Mouse (Mus musculus) limb, embryonic 11.5 days (tissue): ENCODE measurements at regions not wholly inside any gene's neighbourhood (a gene's known extent, or its start where the extent isn't known, plus 50 kb on each side); places are given as distances from the start of the nearest gene placed in this dataset.

ENCODE experiments used
- ATAC-seq: fragments of 200-750 bp; cut with Nextera tagmentation; 2 replicates; pipeline ENCODE4 v1.8.0; 2017; ENCODE audit warnings: low read depth; ENCODE audit not compliant: insufficient number of reproducible peaks, low FRiP score, low TSS enrichment
- DNase-seq: peaks from one replicate; pipeline ENCODE4 v3.0.0-alpha.2; 2015; ENCODE audit warnings: low spot score
- H3K27ac ChIP-seq: fragments of 300-500 bp; sonication (generic); replicated peaks from 2 replicates; pipeline ENCODE4 v1.5.1; 2014; ENCODE audit warnings: low read depth, mild to moderate bottlenecking, low read length
- H3K27me3 ChIP-seq: fragments of 300-500 bp; sonication (generic); 2 replicates; pipeline ENCODE4 v1.6.1; 2014; ENCODE audit warnings: mild to moderate bottlenecking, low read length, mixed read lengths; ENCODE audit not compliant: control insufficient read depth, insufficient read depth
- H3K36me3 ChIP-seq: fragments of 300-500 bp; sonication (generic); 2 replicates; pipeline ENCODE4 v1.6.1; 2014; ENCODE audit warnings: mild to moderate bottlenecking, low read length, moderate library complexity, mixed read lengths; ENCODE audit not compliant: control insufficient read depth, insufficient read depth
- H3K4me1 ChIP-seq: fragments of 300-500 bp; sonication (generic); 2 replicates; pipeline ENCODE4 v1.6.1; 2014; ENCODE audit warnings: low read length, mixed read lengths; ENCODE audit not compliant: control insufficient read depth, insufficient read depth
- H3K4me2 ChIP-seq: fragments of 300-500 bp; sonication (generic); 2 replicates; pipeline ENCODE4 v1.6.1; 2014; ENCODE audit warnings: low read depth, mild to moderate bottlenecking, moderate library complexity; ENCODE audit not compliant: severe bottlenecking
- H3K4me3 ChIP-seq: fragments of 300-500 bp; sonication (generic); 2 replicates; pipeline ENCODE4 v1.5.1; 2014; ENCODE audit warnings: low read depth, low read length
- H3K9ac ChIP-seq: fragments of 300-500 bp; sonication (generic); 2 replicates; pipeline ENCODE4 v1.6.1; 2014; ENCODE audit warnings: mild to moderate bottlenecking, low read length
- H3K9me3 ChIP-seq: fragments of 300-500 bp; sonication (generic); 2 replicates; pipeline ENCODE4 v1.6.1; 2016; ENCODE audit warnings: low read length; ENCODE audit not compliant: control insufficient read depth
- WGBS: fragments of 180-500 bp; shearing (Covaris S2); extraction: QIAGEN DNeasy Blood & Tissue Kit; methylation state at CpG from one replicate; pipeline ENCODE4 v1.1.7; 2014; 5-methylcytosine and 5-hydroxymethylcytosine counted together

DNA sequence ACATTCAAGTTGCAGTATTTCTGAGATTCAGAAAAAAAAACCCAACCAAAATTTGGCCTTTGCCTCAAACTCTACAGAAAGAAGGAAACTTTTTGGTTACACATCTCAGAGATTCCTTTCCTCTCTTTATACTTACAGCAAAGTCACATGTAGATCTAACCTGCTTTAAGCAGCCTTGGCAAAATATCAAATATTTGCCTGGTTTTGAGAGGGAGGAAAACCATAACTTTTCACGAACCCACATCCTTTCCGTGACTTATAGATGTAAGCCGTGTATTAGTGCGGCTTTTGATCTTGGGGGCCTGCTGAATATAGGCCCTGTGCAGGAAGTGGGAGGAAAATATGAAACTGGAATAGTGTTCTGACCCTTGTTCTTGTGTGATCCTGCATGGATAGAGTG, 95.6 kb upstream of the Nr2f2 start:
- no peak overlapping the region for H3K27ac ChIP-seq
- H3K9me3 ChIP-seq = no peaks in the 10 kb centered on the region
- H3K4me1 ChIP-seq = no peaks in the 10 kb centered on the region
- no peak for ATAC-seq
- no peaks in the 10 kb centered on the region for H3K27me3 ChIP-seq
- H3K9ac ChIP-seq = no peak overlapping the region
- WGBS = 84% methylated on average over 4 of the region's 4 CpGs
- H3K36me3 ChIP-seq = no peaks in the 10 kb centered on the region
- H3K4me2 ChIP-seq = no peak overlapping the region
- no peak overlapping the region for H3K4me3 ChIP-seq
- no peak for DNase-seq

DNA sequence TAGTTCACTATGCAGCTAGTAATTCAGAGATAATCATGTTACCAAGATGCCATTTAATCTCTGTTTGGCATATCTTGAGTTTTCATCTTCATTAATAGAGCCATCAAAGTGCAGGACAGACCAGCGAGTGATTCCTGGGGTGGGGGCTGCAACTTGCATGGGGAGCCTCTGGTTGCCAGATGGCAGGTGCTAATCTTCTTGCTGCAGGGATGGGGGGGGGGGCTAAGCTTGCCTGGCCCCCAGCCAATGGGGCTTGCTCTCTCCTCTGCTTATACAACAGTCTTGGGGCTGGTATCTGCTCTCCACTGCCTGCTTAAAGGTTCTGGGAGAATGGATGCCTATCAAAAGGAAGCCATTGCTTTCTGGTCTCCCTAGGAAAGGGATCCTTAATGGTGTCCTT, 88.0 kb upstream of the Nr2f2 start:
- Histone ChIP-seq H3K27ac (no peak overlapping the region), H3K4me2 (no peak overlapping the region), H3K9me3 (no peaks in the 10 kb centered on the region), H3K27me3 (no peaks in the 10 kb centered on the region), H3K4me3 (no peak overlapping the region), H3K36me3 (no peaks in the 10 kb centered on the region), H3K4me1 (no peaks in the 10 kb centered on the region), H3K9ac (no peak overlapping the region)
- ATAC-seq (no peak), DNase-seq (no peak)
- WGBS = 58% methylated on average over 1 of the region's 1 CpGs

DNA sequence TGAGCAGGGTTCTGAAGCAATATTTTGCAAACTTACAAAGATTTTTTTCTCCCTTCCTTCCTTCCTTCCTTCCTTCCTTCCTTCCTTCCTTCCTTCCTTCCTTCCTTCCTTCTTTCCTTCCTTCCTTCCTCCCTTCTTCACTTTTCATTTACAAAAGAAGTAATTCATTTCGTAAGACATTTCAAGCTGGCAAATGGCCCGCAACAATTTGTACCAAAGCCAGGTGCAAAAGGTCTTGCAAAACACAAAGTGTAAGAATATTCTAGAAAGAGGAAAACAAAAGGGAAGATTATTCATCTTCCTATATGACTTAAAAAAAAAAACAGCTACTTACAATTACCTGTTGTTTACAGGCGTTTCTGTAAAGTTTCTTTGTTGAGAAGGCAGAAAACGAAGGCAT, 86.3 kb upstream of the Nr2f2 start:
- WGBS = 86% methylated on average over 4 of the region's 4 CpGs
- no peak for DNase-seq
- no peaks in the 10 kb centered on the region for H3K36me3 ChIP-seq
- H3K4me1 ChIP-seq = no peaks in the 10 kb centered on the region
- no peak overlapping the region for H3K4me3 ChIP-seq
- no peaks in the 10 kb centered on the region for H3K27me3 ChIP-seq
- no peaks in the 10 kb centered on the region for H3K9me3 ChIP-seq
- ATAC-seq = no peak
- no peak overlapping the region for H3K27ac ChIP-seq
- H3K9ac ChIP-seq = no peak overlapping the region
- no peak overlapping the region for H3K4me2 ChIP-seq

DNA sequence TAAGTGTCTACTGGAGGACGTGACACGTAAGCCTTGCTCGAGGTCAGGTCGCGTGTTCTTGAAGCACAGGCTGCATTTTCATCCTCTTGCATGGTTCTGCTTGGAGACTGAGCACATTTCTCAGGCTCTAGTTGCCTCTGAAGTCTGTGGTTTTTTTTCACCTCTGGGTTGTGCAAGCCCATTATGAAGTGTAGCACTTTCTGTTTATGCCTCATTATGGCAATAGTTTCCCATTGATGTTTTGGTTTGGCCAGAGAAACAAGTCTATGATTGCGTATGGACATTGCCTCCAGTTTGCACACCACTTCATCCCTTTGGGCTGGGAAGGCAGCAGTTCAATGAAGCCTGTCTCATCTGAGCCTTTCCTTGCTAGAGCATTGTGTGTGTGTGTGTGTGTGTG, 72.4 kb upstream of the Nr2f2 start:
- Histone ChIP-seq H3K27ac (no peak overlapping the region), H3K4me3 (no peak overlapping the region), H3K27me3 (no peaks in the 10 kb centered on the region), H3K9ac (no peak overlapping the region), H3K4me1 (no peaks in the 10 kb centered on the region), H3K36me3 (no peaks in the 10 kb centered on the region), H3K4me2 (no peak overlapping the region), H3K9me3 (no peaks in the 10 kb centered on the region)
- DNase-seq = no peak
- no peak for ATAC-seq
- 96% methylated on average over 6 of the region's 6 CpGs for WGBS

DNA sequence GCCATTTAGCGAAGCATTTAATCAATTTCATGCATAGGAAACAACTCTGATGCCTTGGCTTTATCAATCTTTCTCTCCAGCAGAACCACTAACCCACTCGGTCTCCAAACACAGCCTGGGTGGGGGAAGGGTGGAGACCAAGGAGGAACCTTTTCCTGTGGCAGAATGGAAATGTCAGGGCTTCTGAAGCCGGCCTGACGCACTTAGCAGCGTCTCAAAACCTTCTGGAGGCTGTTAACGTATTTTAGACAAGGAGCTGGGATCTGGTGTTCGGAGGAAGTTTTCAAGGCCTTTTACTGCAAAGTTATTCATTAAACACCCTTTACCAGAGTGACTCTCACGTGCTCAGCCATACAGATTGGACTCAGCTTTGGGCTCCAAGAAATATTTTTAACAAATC, 67.3 kb upstream of the Nr2f2 start:
- Histone ChIP-seq H3K36me3 (no peaks in the 10 kb centered on the region), H3K4me3 (no peak overlapping the region), H3K4me2 (no peak overlapping the region), H3K27me3 (no peaks in the 10 kb centered on the region), H3K9me3 (no peaks in the 10 kb centered on the region), H3K4me1 (0 out of 2 replicates have a peak, but pooled peaks cover 3% of the 10 kb centered on the region), H3K9ac (no peak overlapping the region), H3K27ac (no peak overlapping the region)
- 24% methylated on average over 8 of the region's 8 CpGs for WGBS
- DNase-seq = peak; percentile 48
- no peak for ATAC-seq

DNA sequence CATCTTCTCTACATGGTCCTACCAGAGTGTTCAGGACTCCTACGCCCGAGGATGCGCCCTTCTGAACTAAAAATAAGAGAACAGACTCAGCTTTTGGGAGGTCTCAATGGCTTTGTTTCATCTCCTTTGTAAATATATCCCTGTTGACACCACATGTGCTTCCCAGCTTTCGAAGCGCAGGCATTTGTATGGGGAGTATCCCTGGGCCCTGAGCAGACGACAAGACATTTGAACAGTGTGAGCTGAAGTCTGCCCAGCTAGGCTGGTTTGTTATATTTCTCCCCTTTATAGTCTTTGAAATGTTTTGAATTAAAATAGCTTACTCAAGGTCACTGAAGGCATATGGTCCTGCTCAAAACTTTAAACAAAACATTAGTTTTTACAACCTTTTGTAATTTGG, 66.8 kb upstream of the Nr2f2 start:
- peak; percentile 25 for DNase-seq
- H3K4me3 ChIP-seq = no peak overlapping the region
- H3K4me2 ChIP-seq = no peak overlapping the region
- no peak overlapping the region for H3K27ac ChIP-seq
- 69% methylated on average over 6 of the region's 6 CpGs for WGBS
- H3K27me3 ChIP-seq = no peaks in the 10 kb centered on the region
- H3K9ac ChIP-seq = no peak overlapping the region
- no peaks in the 10 kb centered on the region for H3K9me3 ChIP-seq
- ATAC-seq = no peak
- no peaks in the 10 kb centered on the region for H3K36me3 ChIP-seq
- 0 out of 2 replicates have a peak, but pooled peaks cover 3% of the 10 kb centered on the region for H3K4me1 ChIP-seq

DNA sequence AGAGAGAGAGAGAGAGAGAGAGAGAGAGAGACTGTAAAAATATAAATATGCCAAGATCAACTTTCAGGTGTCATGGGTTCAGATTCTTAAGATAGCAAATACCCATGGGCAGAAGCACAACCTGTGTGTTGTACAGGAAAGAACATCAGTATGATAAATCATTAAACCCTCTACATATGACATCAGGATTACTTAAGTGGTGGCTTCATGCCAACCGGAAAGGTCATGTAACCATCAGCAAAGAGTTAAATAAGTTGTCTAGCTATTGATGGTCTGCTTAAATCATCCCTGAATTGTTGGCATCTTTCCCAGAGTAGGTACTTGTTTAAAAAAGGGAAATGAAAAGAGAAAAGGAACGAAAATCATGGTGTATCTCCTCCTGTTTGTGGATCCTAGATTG, 65.2 kb upstream of the Nr2f2 start:
- 85% methylated on average over 2 of the region's 2 CpGs for WGBS
- no peak for DNase-seq

DNA sequence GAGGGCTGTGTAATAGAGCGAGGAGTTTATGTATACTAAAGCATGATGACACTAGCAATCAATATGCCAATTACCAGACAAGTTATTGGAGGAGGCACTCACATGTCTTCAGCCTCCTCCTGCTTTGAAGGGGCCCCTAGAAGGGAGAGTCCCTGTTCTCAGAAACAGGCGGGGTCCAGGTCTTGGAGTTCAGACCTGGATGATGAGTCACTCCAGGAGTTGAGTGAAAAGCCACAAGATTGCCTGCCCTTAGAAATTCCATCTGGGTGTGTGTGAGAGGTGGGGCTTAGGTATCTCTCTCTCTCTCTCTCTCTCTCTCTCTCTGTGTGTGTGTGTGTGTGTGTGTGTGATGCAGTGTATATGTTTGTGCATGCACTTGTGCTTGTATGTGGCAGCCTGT, 62.8 kb upstream of the Nr2f2 start:
- Histone ChIP-seq H3K9me3 (no peaks in the 10 kb centered on the region), H3K27me3 (no peaks in the 10 kb centered on the region), H3K36me3 (no peaks in the 10 kb centered on the region), H3K27ac (no peak overlapping the region), H3K4me2 (no peak overlapping the region), H3K4me1 (0 out of 2 replicates have a peak, but pooled peaks cover 3% of the 10 kb centered on the region), H3K9ac (no peak overlapping the region), H3K4me3 (no peak overlapping the region)
- WGBS = 37% methylated on average over 2 of the region's 2 CpGs
- DNase-seq (no peak), ATAC-seq (no peak)

More for the DNA sequence above, 65.2 kb upstream of the Nr2f2 start:
- Histone ChIP-seq H3K4me3 (no peak overlapping the region), H3K9ac (no peak overlapping the region), H3K27ac (no peak overlapping the region), H3K27me3 (no peaks in the 10 kb centered on the region), H3K4me1 (0 out of 2 replicates have a peak, but pooled peaks cover 3% of the 10 kb centered on the region), H3K9me3 (no peaks in the 10 kb centered on the region), H3K4me2 (no peak overlapping the region), H3K36me3 (no peaks in the 10 kb centered on the region)
- no peak for ATAC-seq

DNA sequence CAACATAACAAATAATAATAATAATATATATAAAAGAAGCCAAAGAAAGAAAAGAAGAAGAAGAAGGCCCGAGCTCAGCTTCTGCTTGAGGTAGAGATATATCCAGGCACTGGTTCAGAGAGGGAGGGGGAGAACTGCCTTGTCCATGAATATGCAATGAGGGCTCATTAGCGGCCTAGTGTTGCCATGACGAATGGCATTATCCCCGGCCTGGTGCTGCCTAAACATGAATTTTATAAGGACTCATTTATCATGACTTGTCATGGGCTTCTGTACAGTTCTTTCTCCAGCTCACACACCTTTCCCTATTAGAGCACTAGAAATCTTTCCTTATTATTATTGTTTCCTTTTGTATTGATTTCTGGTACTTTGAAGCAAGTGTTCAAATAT, 57.7 kb upstream of the Nr2f2 start:
- Histone ChIP-seq H3K36me3 (no peaks in the 10 kb centered on the region), H3K9me3 (no peaks in the 10 kb centered on the region), H3K4me1 (no peaks in the 10 kb centered on the region), H3K9ac (no peak overlapping the region), H3K27me3 (no peaks in the 10 kb centered on the region), H3K27ac (no peak overlapping the region), H3K4me3 (no peak overlapping the region), H3K4me2 (no peak overlapping the region)
- ATAC-seq (no peak), DNase-seq (no peak)
- 55% methylated on average over 4 of the region's 4 CpGs for WGBS
